23 mouse cellular contexts compared by ENCODE assay signal in the genomic region with DNA sequence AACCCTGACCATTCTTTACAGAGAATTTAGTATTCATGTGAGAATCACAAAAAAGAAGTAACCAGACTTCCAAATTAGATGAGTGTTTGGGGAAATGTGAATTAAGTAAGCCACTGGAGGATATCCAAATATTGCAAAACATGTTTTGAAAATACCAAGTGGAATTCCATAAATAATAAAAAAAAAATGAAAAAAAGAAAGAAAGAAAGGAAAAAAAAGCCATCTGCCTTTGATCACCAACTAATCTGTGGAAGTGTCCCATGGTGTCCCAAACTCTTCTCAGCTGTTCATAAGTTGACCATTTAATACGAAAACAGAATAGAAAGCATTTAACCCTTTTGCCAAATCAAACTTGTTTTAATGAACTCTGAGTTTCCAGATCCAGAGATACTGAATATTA.
DNase-seq lines count a peak whose midpoint lies in the region; ATAC-seq and TF ChIP-seq lines count a peak whose summit lies in the region.
"Had no signal": no experiment of that assay in that cellular context is flagged by ENCODE, and none has a peak within 500 bp of the region (broad histone marks: within the 10 kb centered on the region; RNA-seq: fewer than 3 reads in every experiment).

No protein-coding gene starts in this region.

- no peak overlapping the region for H3K4me2 ChIP-seq in lung, embryonic 14.5 days
- no peak overlapping the region for H3K4me2 ChIP-seq in lung, postnatal 0 days (replicated peaks; ENCODE audit: low read depth, low read length)
- H3K4me2 ChIP-seq in forebrain, embryonic 15.5 days (replicated peaks) = no peak overlapping the region
- H3K4me2 ChIP-seq: forebrain, embryonic 13.5 days; heart, embryonic 13.5 days; hindbrain, embryonic 14.5 days had no signal

- no peak for TF ChIP-seq CTCF in gastrocnemius, adult 2 months (IDR thresholded peaks at IDR 0.05)
- TF ChIP-seq CTCF in lung, embryonic 14.5 days (IDR thresholded peaks at IDR 0.05; ENCODE audit: low read depth) = no peak
- TF ChIP-seq CTCF in lung, postnatal 0 days (IDR thresholded peaks at IDR 0.05) = no peak

- peaks cover 12% of the 10 kb centered on the region for H3K4me1 ChIP-seq in lung, embryonic 14.5 days (ENCODE audit: insufficient read depth)
- no peaks in the 10 kb centered on the region for H3K4me1 ChIP-seq in lung, postnatal 0 days (ENCODE audit: insufficient read depth, low read depth, low read length)
- peaks cover 5% of the 10 kb centered on the region for H3K4me1 ChIP-seq in forebrain, embryonic 15.5 days
- H3K4me1 ChIP-seq: heart, embryonic 10.5 days had no signal

- no peaks in the 10 kb centered on the region for H3K36me3 ChIP-seq in lung, embryonic 14.5 days (ENCODE audit: insufficient read depth)
- H3K36me3 ChIP-seq in lung, postnatal 0 days (ENCODE audit: insufficient read depth, low read length) = no peaks in the 10 kb centered on the region
- no peaks in the 10 kb centered on the region for H3K36me3 ChIP-seq in forebrain, embryonic 15.5 days
- H3K36me3 ChIP-seq: forebrain, embryonic 10.5 days; heart, embryonic 10.5 days; heart, embryonic 13.5 days had no signal

- no peaks in the 10 kb centered on the region for H3K27me3 ChIP-seq in lung, embryonic 14.5 days (ENCODE audit: insufficient read depth, low read length)
- no peaks in the 10 kb centered on the region for H3K27me3 ChIP-seq in lung, postnatal 0 days (replicated peaks; ENCODE audit: insufficient read depth, low read length)
- no peaks in the 10 kb centered on the region for H3K27me3 ChIP-seq in forebrain, embryonic 15.5 days
- H3K27me3 ChIP-seq: forebrain, embryonic 13.5 days; heart, embryonic 13.5 days had no signal

- no peak overlapping the region for H3K4me3 ChIP-seq in gastrocnemius, adult 2 months
- H3K4me3 ChIP-seq in lung, embryonic 14.5 days (ENCODE audit: low read depth, low read length) = no peak overlapping the region
- no peak overlapping the region for H3K4me3 ChIP-seq in lung, postnatal 0 days (ENCODE audit: low read depth, low read length)
- H3K4me3 ChIP-seq in forebrain, embryonic 15.5 days = no peak overlapping the region
- H3K4me3 ChIP-seq: forebrain, embryonic 10.5 days; forebrain, embryonic 13.5 days; heart, adult 2 months; heart, embryonic 10.5 days; heart, embryonic 13.5 days had no signal

- TF ChIP-seq EP300 in lung, postnatal 0 days (IDR thresholded peaks at IDR 0.05) = peak; percentile 76

- intact Hi-C loops in gastrocnemius, adult 2 months (cut with DNase I) = no loop called here
- intact Hi-C loops in gastrocnemius, postnatal 14 days (cut with DNase I; ENCODE audit: low total_unique reads) = loop anchor here (5.0 kb wide), 1 partner anchor 529 kb away; no protein-coding TSS in a partner anchor

- DNase-seq in gastrocnemius, adult 2 months = no peak
- DNase-seq in gastrocnemius, postnatal 14 days = no peak
- DNase-seq in lung, embryonic 14.5 days = peak; percentile 85
- no peak for DNase-seq in lung, postnatal 4 days
- peak; percentile 85 for DNase-seq in lung, postnatal 0 days (ENCODE audit: low spot score)
- DNase-seq in lung, postnatal 14 days = no peak
- peak; percentile 42 for DNase-seq in skeletal muscle tissue, adult 2 months (ENCODE audit: low read depth, low spot score)
- DNase-seq: adrenal gland, postnatal 36 days; cerebellum, adult 18-20 months; cerebellum, adult 9-10 months; cerebellum, postnatal 14 days; forebrain, postnatal 0 days; gastrocnemius, postnatal 36 days; heart, adult 2 months; heart, postnatal 14 days; heart, postnatal 4 days had no signal

- no peak overlapping the region for H3K9ac ChIP-seq in lung, embryonic 14.5 days
- no peak overlapping the region for H3K9ac ChIP-seq in lung, postnatal 0 days (replicated peaks; ENCODE audit: low read depth)
- no peak overlapping the region for H3K9ac ChIP-seq in forebrain, embryonic 15.5 days (replicated peaks)
- H3K9ac ChIP-seq: forebrain, embryonic 13.5 days; forebrain, postnatal 0 days; heart, embryonic 13.5 days; hindbrain, embryonic 14.5 days had no signal

- peak; percentile 49; the same call in 1 of the 2 replicates for ATAC-seq in lung, embryonic 14.5 days (ENCODE audit: insufficient read depth)
- peak; percentile 34; the same call in 1 of the 2 replicates for ATAC-seq in lung, postnatal 0 days
- no peak for ATAC-seq in forebrain, embryonic 15.5 days (replicated peaks)
- ATAC-seq: activated CD4-positive, CD25-positive, alpha-beta regulatory T cell, adult 4 months; forebrain, embryonic 13.5 days; forebrain, postnatal 0 days had no signal

- peak overlapping the region; percentile 28 for H3K27ac ChIP-seq in gastrocnemius, adult 2 months
- H3K27ac ChIP-seq in lung, embryonic 14.5 days (ENCODE audit: low read depth) = no peak overlapping the region; the same call in 1 of the 2 replicates
- peak overlapping the region; percentile 22; the same call in 1 of the 2 replicates for H3K27ac ChIP-seq in lung, postnatal 0 days (ENCODE audit: low read length)
- no peak overlapping the region for H3K27ac ChIP-seq in forebrain, embryonic 15.5 days (replicated peaks)
- H3K27ac ChIP-seq: forebrain, embryonic 10.5 days; forebrain, embryonic 13.5 days; heart, adult 2 months; heart, embryonic 10.5 days; heart, embryonic 13.5 days; hindbrain, embryonic 14.5 days had no signal

- WGBS in lung, embryonic 14.5 days = 46% methylated on average over 1 of the region's 1 CpGs
- WGBS in lung, postnatal 0 days = 53% methylated on average over 1 of the region's 1 CpGs
- WGBS in forebrain, embryonic 15.5 days = 87% methylated on average over 1 of the region's 1 CpGs

- H3K9me3 ChIP-seq in lung, embryonic 14.5 days (ENCODE audit: low read depth, low read length) = no peaks in the 10 kb centered on the region
- no peaks in the 10 kb centered on the region for H3K9me3 ChIP-seq in lung, postnatal 0 days (ENCODE audit: low read length)
- no peaks in the 10 kb centered on the region for H3K9me3 ChIP-seq in forebrain, embryonic 15.5 days
- H3K9me3 ChIP-seq: forebrain, embryonic 10.5 days; forebrain, embryonic 13.5 days; heart, embryonic 10.5 days; heart, embryonic 13.5 days had no signal

Comparison
In these comparisons a context has a peak if more than half of its experiments do, and no peak if none do; other contexts are left out.
1. DNase-seq: peak in lung, embryonic 14.5 days (single experiment), lung, postnatal 0 days (single experiment) and skeletal muscle tissue, adult 2 months (single experiment); none in gastrocnemius, adult 2 months (single experiment), gastrocnemius, postnatal 14 days (single experiment), lung, postnatal 4 days (0 of 2) and lung, postnatal 14 days (single experiment).
2. H3K27ac ChIP-seq: peak in gastrocnemius, adult 2 months (single experiment) and lung, postnatal 0 days (single experiment); none in lung, embryonic 14.5 days (single experiment) and forebrain, embryonic 15.5 days (single experiment).